25 mouse cellular contexts compared by ENCODE assay signal in genomic region chr17:81386118-81386517, GRCm38 (mm10). TPM values are rescaled to one million over a fixed set of nuclear protein-coding genes. Genes with fewer than 3 reads are reported as not detected.
"Had no signal": no experiment of that assay in that cellular context is flagged by ENCODE, and none has a peak within 500 bp of the region (broad histone marks: within the 10 kb centered on the region; RNA-seq: fewer than 3 reads in every experiment).

No protein-coding gene starts in this region.

- H3K4me3 ChIP-seq: lung, embryonic 15.5 days; megakaryocyte, embryonic 14.5 days; midbrain, embryonic 13.5 days; midbrain, embryonic 15.5 days; neural tube, embryonic 12.5 days; stomach, embryonic 15.5 days had no signal

- H3K4me2 ChIP-seq: lung, embryonic 15.5 days; midbrain, embryonic 11.5 days; midbrain, embryonic 13.5 days; midbrain, embryonic 15.5 days; neural tube, embryonic 12.5 days; stomach, embryonic 15.5 days had no signal

- H3K9ac ChIP-seq: lung, embryonic 15.5 days; midbrain, embryonic 13.5 days; midbrain, embryonic 15.5 days; neural tube, embryonic 12.5 days; stomach, embryonic 15.5 days had no signal

- H3K36me3 ChIP-seq: lung, embryonic 15.5 days; midbrain, embryonic 15.5 days; neural tube, embryonic 12.5 days; stomach, embryonic 15.5 days had no signal

- H3K9me3 ChIP-seq: lung, embryonic 15.5 days; megakaryocyte, embryonic 14.5 days; midbrain, embryonic 13.5 days; midbrain, embryonic 15.5 days; neural tube, embryonic 12.5 days; stomach, embryonic 15.5 days had no signal

- ATAC-seq: midbrain, embryonic 13.5 days; midbrain, embryonic 15.5 days had no signal

- H3K27me3 ChIP-seq: lung, embryonic 15.5 days; megakaryocyte, embryonic 14.5 days; midbrain, embryonic 13.5 days; midbrain, embryonic 15.5 days; neural tube, embryonic 12.5 days; stomach, embryonic 15.5 days had no signal

- H3K4me1 ChIP-seq: lung, embryonic 15.5 days; megakaryocyte, embryonic 14.5 days; midbrain, embryonic 13.5 days; midbrain, embryonic 15.5 days; neural tube, embryonic 12.5 days; stomach, embryonic 15.5 days had no signal

- DNase-seq: lung, adult 2 months; lung, postnatal 14 days; lung, postnatal 36 days; right cerebral cortex, postnatal 14 days; thymus, adult 2 months; thymus, postnatal 25 days; thymus, postnatal 4 days had no signal

- H3K27ac ChIP-seq: lung, embryonic 15.5 days; macrophage; midbrain, embryonic 13.5 days; midbrain, embryonic 15.5 days; neural tube, embryonic 12.5 days; stomach, embryonic 15.5 days; stomach, postnatal 0 days had no signal

RNA-seq across cellular contexts. Expression of gene Gm11096, which starts 55.4 kb away (rescaled TPM):
- total RNA-seq: megakaryocyte progenitor cell, adult 5-6 weeks; midbrain, postnatal 0 days; monocyte, adult 5-6 weeks; neutrophil, adult 5-6 weeks had no signal
- polyA plus RNA-seq: liver, embryonic 16.5 days; lung, adult 2 months; lung, embryonic 15.5 days; macrophage; midbrain, embryonic 11.5 days; midbrain, embryonic 13.5 days; midbrain, embryonic 15.5 days; midbrain, postnatal 0 days; neural tube, embryonic 12.5 days; neural tube, embryonic 14.5 days; spleen, adult 2 months; stomach, embryonic 15.5 days; stomach, postnatal 0 days; testis, adult 2 months; thymus, adult 2 months; urinary bladder, adult 2 months had no signal
